Mouse (Mus musculus): ENCODE data around the gene Rnf224.
"Not testable (repeated sequence)": the region's sequence is repeated elsewhere in the genome, so short reads cannot be mapped to it uniquely, and the experiment has no call there.

Gene Rnf224

GRCm38 (mm10) chr2:25236614-25237013 is at the start of gene Rnf224:
Gene Rnf224, minus strand, starts transcription at chr2:25236787.
- DNase-seq (ENCODE audit: low read depth, low spot score), result no peak

DNA sequence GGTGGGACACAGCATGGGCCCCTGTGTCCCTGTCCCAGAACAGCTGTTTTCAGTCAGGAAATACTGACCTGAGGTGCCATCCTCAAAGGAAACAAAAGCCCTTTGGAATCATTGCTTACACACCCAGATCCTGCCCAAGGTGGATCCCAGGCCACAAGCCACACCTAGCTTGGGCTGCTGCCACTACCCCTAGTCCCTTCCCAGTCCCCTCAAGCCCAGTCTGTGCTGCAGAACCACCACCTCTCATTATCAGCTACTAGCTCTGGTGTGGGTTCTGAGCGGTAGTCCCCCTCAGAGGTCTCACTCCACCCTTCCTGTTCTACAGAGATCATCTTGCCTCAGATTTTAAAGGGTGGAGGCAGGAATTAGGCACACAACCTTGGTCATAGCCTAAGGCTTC is 49.7 kb upstream of the Rnf224 start:
- no peak for DNase-seq (ENCODE audit: low read depth, low spot score)

DNA sequence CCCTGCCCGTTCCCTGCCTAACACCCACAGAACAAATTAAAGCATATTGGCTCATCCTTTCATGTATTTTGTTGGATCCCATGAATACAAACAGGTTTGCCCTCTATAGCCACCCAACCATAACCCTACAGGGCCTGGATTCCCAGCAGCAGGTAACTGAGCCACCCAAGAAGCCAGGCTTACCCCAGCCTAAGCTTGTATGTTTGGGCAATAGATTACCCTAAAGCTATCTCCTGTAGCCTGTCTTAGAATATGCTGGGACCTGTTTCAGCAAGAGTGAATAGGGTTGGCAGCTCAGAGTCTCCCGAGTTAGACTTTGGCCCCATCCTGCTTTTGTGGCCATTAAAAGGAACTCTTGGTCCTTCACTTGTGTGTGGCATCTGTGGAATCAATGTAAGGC is 49.0 kb upstream of the Rnf224 start:
- no peak for DNase-seq (ENCODE audit: low read depth, low spot score)

DNA sequence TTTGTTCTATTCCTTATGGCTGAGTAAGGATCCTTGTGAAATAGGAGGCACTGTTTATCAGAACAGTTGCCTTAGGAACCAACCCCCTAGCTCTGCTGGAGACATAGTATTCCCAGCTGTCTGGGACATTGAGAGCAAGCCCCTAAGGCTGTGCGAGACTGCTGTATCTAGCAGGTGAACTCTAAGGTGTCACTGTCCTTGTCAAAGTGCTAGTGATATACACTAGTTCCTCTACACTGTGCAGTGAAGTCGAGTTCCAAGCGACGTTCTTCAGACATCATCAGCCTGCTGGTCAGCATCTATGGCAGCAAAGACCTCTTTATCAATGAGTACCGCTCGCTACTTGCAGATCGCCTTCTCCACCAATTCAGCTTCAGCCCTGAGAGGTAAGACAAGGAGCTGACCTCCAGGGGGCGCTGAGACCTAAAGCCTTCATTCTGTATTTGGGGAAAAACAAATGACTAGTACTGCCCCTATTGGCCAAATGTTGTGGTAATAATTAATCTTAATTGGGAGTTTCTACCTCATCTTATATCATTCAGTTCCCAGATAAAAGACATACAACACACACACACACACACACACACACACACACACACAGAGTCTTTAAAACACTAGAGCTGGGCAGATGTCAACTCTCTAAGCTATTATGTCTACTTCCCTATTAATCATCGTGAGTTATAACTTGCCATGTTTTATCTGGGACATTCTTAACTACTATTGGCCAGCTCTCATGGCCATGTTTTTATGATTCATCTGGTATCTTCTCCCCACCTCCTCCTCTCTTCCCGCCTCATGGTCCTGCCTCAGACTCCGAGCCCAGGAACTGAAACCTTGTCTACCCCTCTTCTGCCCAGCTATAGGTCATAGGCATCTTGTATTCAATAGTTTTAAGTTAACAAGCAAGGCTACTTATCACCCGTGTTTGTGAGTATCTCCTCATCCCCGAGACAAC is 42.6 kb upstream of the Rnf224 start:
- DNase-seq (ENCODE audit: low read depth, low spot score), result peak; percentile 81

- DNase-seq (ENCODE audit: low read depth, low spot score), result no peak
Measured at GRCm38 (mm10) chr2:25273010-25273409, 36.4 kb upstream of the Rnf224 start.

- no peak for DNase-seq (ENCODE audit: low read depth, low spot score)
Measured at GRCm38 (mm10) chr2:25272515-25272914, 35.9 kb upstream of the Rnf224 start.

DNA sequence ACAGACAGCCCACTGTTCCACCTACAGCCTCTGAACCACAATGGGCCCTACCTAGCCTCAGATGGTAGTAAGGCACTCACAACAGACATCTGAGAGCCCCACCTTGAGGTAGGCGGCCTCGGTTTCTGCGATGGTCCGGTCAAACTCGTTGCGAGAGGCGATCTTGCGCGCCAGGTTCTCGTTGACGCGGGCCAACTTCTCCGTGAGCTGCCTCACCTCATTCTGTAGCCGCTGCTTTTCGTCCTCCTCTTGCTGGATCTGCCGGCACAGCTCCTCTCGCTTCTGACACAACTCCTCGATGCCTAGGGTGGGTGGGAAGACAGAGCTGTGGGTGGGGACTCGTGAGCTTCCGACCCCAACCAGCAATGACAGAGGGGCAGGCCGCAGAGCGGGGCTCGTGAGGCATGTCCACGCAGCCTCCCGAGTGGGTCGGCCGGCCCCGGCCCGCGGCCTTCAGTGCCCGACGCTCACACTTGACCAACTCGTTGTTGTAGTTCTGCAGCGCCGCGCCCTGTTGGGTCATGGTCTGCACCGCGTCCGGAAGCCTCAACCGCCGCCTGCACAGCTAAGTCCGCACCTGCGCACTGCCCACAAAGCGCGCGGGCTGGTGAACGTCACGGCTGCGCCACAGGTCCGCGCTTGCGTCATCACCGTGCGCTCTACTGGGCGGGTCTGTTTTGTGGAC is 35.4 kb upstream of the Rnf224 start, which contains the start of the genes Ssna1 and Anapc2:
Ssna1 (minus strand) TSS at position 612 of the 685 bp plus-strand sequence.
Anapc2 (plus strand) TSS at position 652 of the 685 bp plus-strand sequence.
- DNase-seq (ENCODE audit: low read depth, low spot score), result peak; percentile 97

GRCm38 (mm10) chr2:25267746-25268309 is 31.2 kb upstream of the Rnf224 start:
- DNase-seq (ENCODE audit: low read depth, low spot score), result no peak

GRCm38 (mm10) chr2:25267241-25267640 is 30.7 kb upstream of the Rnf224 start:
- no peak for DNase-seq (ENCODE audit: low read depth, low spot score)

DNA sequence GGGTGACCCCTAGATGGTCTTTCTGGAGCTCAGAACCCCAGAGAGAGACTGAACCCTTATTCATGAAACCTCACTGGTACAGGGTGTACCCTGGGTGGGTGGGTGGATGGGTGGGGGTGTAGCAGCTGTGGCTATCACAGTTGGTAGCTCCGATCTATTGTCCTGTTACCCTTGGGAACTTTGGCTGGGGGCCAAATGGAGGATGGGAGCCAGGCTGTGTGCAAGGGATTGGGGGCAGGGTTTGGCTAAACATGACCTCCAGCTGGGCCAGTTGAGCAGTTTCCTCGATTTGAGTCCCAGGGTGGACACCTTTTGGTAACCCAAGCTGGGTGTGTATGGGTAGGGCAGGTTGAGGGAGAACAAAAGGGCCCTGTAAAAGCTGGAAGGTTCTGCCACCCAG is 30.1 kb upstream of the Rnf224 start:
- no peak for DNase-seq (ENCODE audit: low read depth, low spot score)

GRCm38 (mm10) chr2:25265897-25266656 is 29.5 kb upstream of the Rnf224 start:
- DNase-seq (ENCODE audit: low read depth, low spot score), result no peak

- no peak for DNase-seq (ENCODE audit: low read depth, low spot score)
Measured at GRCm38 (mm10) chr2:25264851-25265250, 28.3 kb upstream of the Rnf224 start.

DNA sequence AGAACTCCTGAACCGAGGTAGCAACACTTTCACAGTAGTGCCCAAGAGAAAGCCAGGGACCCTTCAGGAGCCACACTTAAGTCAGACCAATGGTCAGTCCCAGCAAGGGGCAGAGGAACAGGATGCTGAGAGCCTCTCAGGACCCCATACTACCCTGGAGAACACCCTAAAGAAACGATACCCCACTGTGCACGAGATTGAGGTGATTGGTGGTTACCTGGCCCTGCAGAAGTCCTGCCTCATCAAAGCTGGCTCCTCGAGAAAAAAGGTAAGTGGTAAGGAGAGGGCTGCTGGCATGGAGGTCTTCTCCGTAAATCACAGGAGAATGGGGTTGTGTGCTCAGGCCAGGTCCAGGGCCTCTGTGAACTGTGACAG is 27.7 kb upstream of the Rnf224 start:
- DNase-seq (ENCODE audit: low read depth, low spot score), result no peak

DNA sequence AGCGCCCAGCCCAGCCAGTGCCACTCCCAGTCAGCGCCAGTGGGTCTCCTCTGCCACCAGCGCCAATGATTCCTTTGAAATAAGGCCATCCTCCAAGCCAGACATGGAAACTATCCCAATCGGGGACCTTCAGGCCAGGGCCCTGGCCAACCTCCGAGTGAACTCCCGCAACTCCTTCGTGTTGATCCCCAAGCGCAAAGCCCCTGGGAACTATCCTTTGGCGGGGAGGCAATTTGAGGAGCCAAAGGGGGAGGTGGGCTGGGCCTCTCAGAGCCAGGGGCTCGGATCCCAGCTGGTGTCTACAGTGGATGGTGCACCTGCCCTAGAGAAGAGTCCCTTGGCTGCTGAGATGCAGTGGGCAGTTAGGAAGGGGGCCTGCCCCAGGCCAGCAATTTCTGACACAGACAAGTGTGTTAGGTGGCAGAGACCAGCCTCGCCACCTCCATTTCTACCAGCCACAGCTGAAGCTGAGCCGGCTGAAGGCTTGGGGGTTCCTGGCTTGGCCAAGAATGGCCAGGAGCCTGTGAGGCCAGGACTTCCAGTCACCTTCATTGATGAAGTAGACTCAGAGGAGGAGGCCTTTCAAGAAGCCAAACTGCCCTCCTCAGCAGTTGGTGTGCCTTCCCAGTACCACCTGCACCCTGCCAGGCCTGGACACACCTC is 27.2 kb upstream of the Rnf224 start:
- DNase-seq (ENCODE audit: low read depth, low spot score), result no peak

GRCm38 (mm10) chr2:25262795-25263622 is 26.4 kb upstream of the Rnf224 start:
- DNase-seq (ENCODE audit: low read depth, low spot score), result peak; percentile 82

GRCm38 (mm10) chr2:25262291-25262767 is 25.7 kb upstream of the Rnf224 start, which contains the start of gene Tprn:
Gene Tprn, plus strand, starts transcription at chr2:25262618.
- DNase-seq (ENCODE audit: low read depth, low spot score), result peak; percentile 96

DNA sequence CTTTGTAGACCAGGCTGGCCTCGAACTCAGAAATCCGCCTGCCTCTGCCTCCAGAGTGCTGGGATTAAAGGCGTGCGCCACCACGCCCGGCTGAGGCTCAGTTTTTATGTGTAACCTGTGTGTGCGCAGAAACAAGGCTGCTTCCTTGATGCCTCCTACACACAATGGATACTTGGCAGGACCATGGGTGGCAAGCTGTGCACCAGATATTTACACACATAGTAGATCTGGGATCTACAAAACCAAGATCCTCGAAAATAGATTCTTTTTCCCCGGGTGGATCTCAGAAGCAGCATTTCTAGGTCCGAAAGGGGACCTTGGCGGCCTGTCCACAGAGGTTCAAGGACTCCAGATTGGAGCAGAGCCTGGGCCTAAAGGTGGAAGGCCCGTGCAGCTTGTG is 25.3 kb upstream of the Rnf224 start:
- no peak for DNase-seq (ENCODE audit: low read depth, low spot score)

DNA sequence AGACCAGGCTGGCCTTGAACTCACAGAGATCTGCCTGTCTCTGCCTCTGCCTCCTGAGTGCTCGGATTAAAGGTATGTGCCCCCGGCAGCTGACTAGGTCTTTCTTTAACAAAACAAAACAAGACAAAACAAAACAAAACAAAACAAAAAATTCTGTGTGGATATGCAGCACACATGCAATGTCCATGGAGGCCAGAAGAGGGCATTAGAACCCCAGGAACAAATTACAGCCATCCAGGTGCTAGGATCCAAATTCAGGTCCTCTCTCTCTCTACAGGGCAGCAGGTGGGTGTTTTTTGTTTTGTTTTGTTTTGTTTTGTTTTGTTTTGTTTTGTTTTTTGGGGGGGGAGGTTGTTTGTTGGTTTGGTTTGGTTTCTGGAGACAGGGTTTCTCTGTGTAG is 22.3 kb upstream of the Rnf224 start:
- DNase-seq (ENCODE audit: low read depth, low spot score), result peak; percentile 44

- not testable (repeated sequence) for DNase-seq (ENCODE audit: low read depth, low spot score)
Measured at GRCm38 (mm10) chr2:25257250-25257649, 20.7 kb upstream of the Rnf224 start.

Measured in CD4-positive helper T cell, adult 2 months (primary cell).